Mouse (Mus musculus) liver, adult 2 months (tissue): ENCODE measurements around the gene Mmgt2. TPM values are rescaled to one million over a fixed set of nuclear protein-coding genes. Genes with fewer than 3 reads are reported as not detected.
A peak's percentile ranks its signal among the peaks of the same experiment; 100 is the strongest.

ENCODE experiments used
- DNase-seq: peaks from one replicate; pipeline ENCODE4 v3.0.0-alpha.2; 2011; ENCODE audit warnings: low read depth, low spot score; ENCODE audit errors: extremely low read depth
- H3K27ac ChIP-seq: fragments of 200-500 bp; replicated peaks from 2 replicates; pipeline ENCODE4 v1.5.1; 2012; ENCODE audit warnings: low read depth, mild to moderate bottlenecking, control low read depth, inconsistent platforms, low read length; ENCODE audit not compliant: insufficient read depth
- H3K27me3 ChIP-seq: fragments of 200-500 bp; 2 replicates; pipeline ENCODE4 v1.6.1; 2012; ENCODE audit warnings: mild to moderate bottlenecking, moderate library complexity, low read length, inconsistent platforms; ENCODE audit not compliant: control insufficient read depth, insufficient read depth
- H3K36me3 ChIP-seq: fragments of 200-500 bp; 2 replicates; pipeline ENCODE4 v1.6.1; 2012; ENCODE audit warnings: low read length, inconsistent platforms; ENCODE audit not compliant: control insufficient read depth, insufficient read depth
- H3K4me1 ChIP-seq: fragments of 200-500 bp; 2 replicates; pipeline ENCODE4 v1.6.1; 2011; ENCODE audit warnings: low read length; ENCODE audit not compliant: control insufficient read depth, insufficient read depth
- H3K4me3 ChIP-seq: fragments of 200-500 bp; 2 replicates; pipeline ENCODE4 v1.5.1; 2011; ENCODE audit warnings: low read depth, mild to moderate bottlenecking, control low read depth, low read length, moderate library complexity; ENCODE audit not compliant: insufficient read depth
- H3K79me2 ChIP-seq: fragments of 200-500 bp; 2 replicates; pipeline ENCODE4 v1.6.1; 2012; ENCODE audit warnings: inconsistent platforms, mild to moderate bottlenecking, low read length, moderate library complexity; ENCODE audit not compliant: control insufficient read depth, insufficient read depth
- H3K9ac ChIP-seq: fragments of 200-500 bp; 2 replicates; pipeline ENCODE4 v1.6.1; 2012; ENCODE audit warnings: low read depth, mild to moderate bottlenecking, control low read depth, inconsistent platforms, low read length
- CTCF ChIP-seq: fragments of 200-500 bp; IDR thresholded peaks from 2 replicates; pipeline ENCODE4 v1.5.1; 2011; ENCODE audit warnings: low read depth, low read length, control low read depth
- POLR2A ChIP-seq: fragments of 200-500 bp; IDR thresholded peaks from 2 replicates; pipeline ENCODE4 v1.6.1; 2011; ENCODE audit warnings: low read length, control low read depth; ENCODE audit not compliant: insufficient read depth; ENCODE audit errors: extremely low read depth
- WGBS: fragments of 180-500 bp; shearing (Covaris S2); methylation state at CpG from one replicate; pipeline ENCODE4 v1.1.7; 2018; 5-methylcytosine and 5-hydroxymethylcytosine counted together
- polyA plus RNA-seq: library from polyadenylated mRNA; depleted of rRNA; stranded (reverse); fragments of >200 nt; gene quantifications from 2 replicates; pipeline ENCODE4 v1.2.3, GENCODE M21; 2012
- total RNA-seq: library from RNA; depleted of rRNA; stranded (reverse); fragments of >200 nt; gene quantifications from 2 replicates; pipeline ENCODE4 v1.2.3, GENCODE M21; 2014

Gene Mmgt2
- total and polyA plus RNA-seq, 2 experiments: 2.6 to 3.6 TPM

- H3K4me3 ChIP-seq: no peak overlapping the region
- no peak overlapping the region for H3K9ac ChIP-seq
- H3K79me2 ChIP-seq: no peaks in the 10 kb centered on the region; the same call in 1 of the 2 replicates
- H3K4me1 ChIP-seq: 0 out of 2 replicates have a peak, but pooled peaks cover 3% of the 10 kb centered on the region
- WGBS: 100% methylated on average over 1 of the region's 1 CpGs
- no peak overlapping the region for H3K27ac ChIP-seq
- no peak for DNase-seq
- H3K27me3 ChIP-seq: no peaks in the 10 kb centered on the region
- no peak for TF ChIP-seq CTCF
- no peak for TF ChIP-seq POLR2A
- peaks cover 34% of the 10 kb centered on the region for H3K36me3 ChIP-seq
Measured at GRCm38 (mm10) chr11:62607952-62608201, 40.6 kb upstream of the Mmgt2 start.

DNA sequence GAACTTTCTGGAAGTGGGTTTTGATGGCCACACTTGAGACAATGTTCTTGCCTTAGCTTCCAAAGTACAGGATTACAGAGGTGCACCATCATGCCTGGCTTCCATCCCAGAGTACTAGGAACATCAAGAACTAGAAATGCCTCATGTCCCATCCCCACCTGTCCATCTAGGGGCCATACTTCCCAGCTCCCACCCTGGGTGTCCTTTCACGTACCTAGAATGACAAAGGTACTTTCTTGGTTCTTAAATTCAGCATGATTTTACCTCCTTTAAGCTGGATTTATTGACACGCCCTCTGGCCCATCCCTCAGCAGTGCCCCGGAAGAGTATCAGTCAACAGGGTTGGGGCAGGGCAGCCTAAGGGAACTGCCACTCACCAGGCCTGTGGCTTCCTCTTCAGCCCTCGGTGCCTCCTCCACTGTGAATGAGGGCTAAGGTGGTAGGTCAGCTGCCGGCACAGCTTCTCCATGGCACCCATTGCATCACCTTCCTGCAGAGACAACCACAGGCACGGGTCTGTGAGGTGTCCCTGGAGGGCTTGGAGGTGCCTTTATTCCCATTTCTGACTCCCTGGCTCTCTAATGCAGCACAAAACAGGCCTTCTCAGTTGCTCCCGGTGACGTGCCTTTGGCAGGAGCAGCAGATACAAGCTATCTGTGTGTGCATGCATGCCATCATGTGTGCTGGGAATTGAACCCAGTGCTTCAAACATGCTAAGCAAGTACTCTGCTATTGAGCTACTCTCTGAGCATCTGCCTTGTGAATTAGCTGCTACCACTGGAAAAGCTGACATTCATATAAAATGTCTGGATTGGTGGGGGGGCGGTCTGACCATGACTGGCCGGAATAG lies 39.4 kb upstream of the Mmgt2 start:
- H3K4me1 ChIP-seq: 0 out of 2 replicates have a peak, but pooled peaks cover 3% of the 10 kb centered on the region
- no peak overlapping the region for H3K27ac ChIP-seq
- WGBS: 68% methylated on average over 10 of the region's 10 CpGs
- no peak overlapping the region for H3K9ac ChIP-seq
- H3K4me3 ChIP-seq: no peak overlapping the region
- no peak for TF ChIP-seq POLR2A
- TF ChIP-seq CTCF: no peak
- peaks cover 32% of the 10 kb centered on the region for H3K36me3 ChIP-seq
- no peaks in the 10 kb centered on the region for H3K27me3 ChIP-seq
- H3K79me2 ChIP-seq: no peaks in the 10 kb centered on the region
- no peak for DNase-seq

- Histone ChIP-seq H3K36me3 (peaks cover 19% of the 10 kb centered on the region), H3K27me3 (no peaks in the 10 kb centered on the region), H3K9ac (no peak overlapping the region), H3K4me1 (0 out of 2 replicates have a peak, but pooled peaks cover 3% of the 10 kb centered on the region), H3K79me2 (no peaks in the 10 kb centered on the region), H3K27ac (no peak overlapping the region), H3K4me3 (no peak overlapping the region)
- no peak for DNase-seq
- TF ChIP-seq CTCF (no peak), POLR2A (no peak)
- WGBS: 79% methylated on average over 6 of the region's 6 CpGs
Measured at GRCm38 (mm10) chr11:62610304-62610703, 38.2 kb upstream of the Mmgt2 start.

DNA sequence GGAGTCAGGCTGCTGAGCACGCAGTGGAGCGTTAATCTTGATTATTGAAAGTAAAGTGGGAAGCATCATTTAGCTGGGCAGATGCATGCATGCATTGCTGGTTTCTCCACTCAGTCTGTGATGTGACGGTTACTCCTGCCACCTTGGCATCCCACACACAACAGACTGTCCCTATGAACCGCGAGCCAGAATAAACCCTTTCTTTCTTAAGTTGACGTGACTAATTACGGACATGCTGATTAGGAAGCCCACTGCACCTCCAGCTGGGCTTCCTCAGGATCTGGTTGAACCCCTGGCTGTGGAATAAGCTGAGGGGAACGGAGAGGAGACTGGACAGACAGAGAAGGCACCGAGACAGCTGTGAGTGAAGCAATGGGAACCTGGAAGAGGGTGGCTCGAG lies 35.9 kb upstream of the Mmgt2 start:
- no peaks in the 10 kb centered on the region for H3K36me3 ChIP-seq
- 92% methylated on average over 10 of the region's 10 CpGs for WGBS
- DNase-seq: no peak
- TF ChIP-seq CTCF: no peak
- no peak for TF ChIP-seq POLR2A
- H3K4me1 ChIP-seq: no peaks in the 10 kb centered on the region
- H3K27ac ChIP-seq: no peak overlapping the region
- H3K9ac ChIP-seq: no peak overlapping the region
- H3K27me3 ChIP-seq: no peaks in the 10 kb centered on the region
- no peak overlapping the region for H3K4me3 ChIP-seq
- H3K79me2 ChIP-seq: no peaks in the 10 kb centered on the region

GRCm38 (mm10) chr11:62613657-62614365 lies 34.7 kb upstream of the Mmgt2 start:
- H3K27ac ChIP-seq: no peak overlapping the region
- WGBS: 32% methylated on average over 19 of the region's 19 CpGs

GRCm38 (mm10) chr11:62614876-62615410 lies 33.5 kb upstream of the Mmgt2 start:
- Histone ChIP-seq H3K27me3 (no peaks in the 10 kb centered on the region), H3K4me1 (no peaks in the 10 kb centered on the region)
- 93% methylated on average over 8 of the region's 8 CpGs for WGBS

More at GRCm38 (mm10) chr11:62613657-62614365, 34.7 kb upstream of the Mmgt2 start:
- DNase-seq: peak; percentile 52
- TF ChIP-seq POLR2A (no peak), CTCF (peak; percentile 99)
- Histone ChIP-seq H3K79me2 (no peaks in the 10 kb centered on the region), H3K4me1 (no peaks in the 10 kb centered on the region), H3K9ac (no peak overlapping the region), H3K27me3 (no peaks in the 10 kb centered on the region), H3K4me3 (no peak overlapping the region), H3K36me3 (no peaks in the 10 kb centered on the region)

More at GRCm38 (mm10) chr11:62614876-62615410, 33.5 kb upstream of the Mmgt2 start:
- Histone ChIP-seq H3K27ac (no peak overlapping the region), H3K4me3 (no peak overlapping the region), H3K79me2 (no peaks in the 10 kb centered on the region), H3K36me3 (no peaks in the 10 kb centered on the region), H3K9ac (no peak overlapping the region)
- TF ChIP-seq POLR2A: no peak
- TF ChIP-seq CTCF: no peak
- no peak for DNase-seq
